Mouse (Mus musculus): ENCODE data around the gene Cgnl1. TPM values are rescaled to one million over a fixed set of nuclear protein-coding genes. Genes with fewer than 3 reads are reported as not detected.

Cgnl1 gene
- polyA plus RNA-seq, 1 experiment from 2014 or later: 4.6 TPM

GRCm38 (mm10) chr9:71676988-71677688, 94.3 kb downstream of the Cgnl1 start:
- WGBS: 76% methylated on average over 5 of the region's 5 CpGs
- no peak overlapping the region for H3K27ac ChIP-seq (ENCODE audit: low read depth, low read length)
- H3K4me2 ChIP-seq: no peak overlapping the region
- no peaks in the 10 kb centered on the region for H3K27me3 ChIP-seq (ENCODE audit: control insufficient read depth, insufficient read depth, low read length)
- no peaks in the 10 kb centered on the region for H3K36me3 ChIP-seq (ENCODE audit: control insufficient read depth, insufficient read depth, low read length)
- H3K9me3 ChIP-seq (ENCODE audit: control insufficient read depth, low read length): no peaks in the 10 kb centered on the region
- no peaks in the 10 kb centered on the region; the same call in 1 of the 2 replicates for H3K4me1 ChIP-seq (ENCODE audit: control insufficient read depth, insufficient read depth, low read length)
- ATAC-seq (ENCODE audit: low FRiP score) (no peak), DNase-seq (ENCODE audit: low spot score, missing footprints) (no peak)
- H3K4me3 ChIP-seq (ENCODE audit: low read depth, low read length): no peak overlapping the region
- H3K9ac ChIP-seq (ENCODE audit: low read length): no peak overlapping the region

GRCm38 (mm10) chr9:71675799-71676414, 95.5 kb downstream of the Cgnl1 start:
- no peak for DNase-seq (ENCODE audit: low spot score, missing footprints)
- no peak for ATAC-seq (ENCODE audit: low FRiP score)
- WGBS: 45% methylated on average over 3 of the region's 3 CpGs
- Histone ChIP-seq H3K4me2 (no peak overlapping the region), H3K9ac (ENCODE audit: low read length) (no peak overlapping the region), H3K27me3 (ENCODE audit: control insufficient read depth, insufficient read depth, low read length) (no peaks in the 10 kb centered on the region), H3K36me3 (ENCODE audit: control insufficient read depth, insufficient read depth, low read length) (no peaks in the 10 kb centered on the region), H3K27ac (ENCODE audit: low read depth, low read length) (no peak overlapping the region), H3K9me3 (ENCODE audit: control insufficient read depth, low read length) (no peaks in the 10 kb centered on the region), H3K4me3 (ENCODE audit: low read depth, low read length) (no peak overlapping the region), H3K4me1 (ENCODE audit: control insufficient read depth, insufficient read depth, low read length) (no peaks in the 10 kb centered on the region; the same call in 1 of the 2 replicates)

GRCm38 (mm10) chr9:71675216-71675615, 96.2 kb downstream of the Cgnl1 start:
- Histone ChIP-seq H3K27me3 (ENCODE audit: control insufficient read depth, insufficient read depth, low read length) (no peaks in the 10 kb centered on the region), H3K9me3 (ENCODE audit: control insufficient read depth, low read length) (no peaks in the 10 kb centered on the region), H3K9ac (ENCODE audit: low read length) (no peak overlapping the region), H3K4me2 (no peak overlapping the region), H3K27ac (ENCODE audit: low read depth, low read length) (no peak overlapping the region), H3K36me3 (ENCODE audit: control insufficient read depth, insufficient read depth, low read length) (no peaks in the 10 kb centered on the region), H3K4me3 (ENCODE audit: low read depth, low read length) (no peak overlapping the region), H3K4me1 (ENCODE audit: control insufficient read depth, insufficient read depth, low read length) (no peaks in the 10 kb centered on the region; the same call in 1 of the 2 replicates)
- DNase-seq (ENCODE audit: low spot score, missing footprints) (no peak), ATAC-seq (ENCODE audit: low FRiP score) (no peak)
- WGBS: 67% methylated on average over 2 of the region's 2 CpGs

- 66% methylated on average over 5 of the region's 5 CpGs for WGBS
- Histone ChIP-seq H3K4me2 (no peak overlapping the region), H3K9ac (ENCODE audit: low read length) (no peak overlapping the region), H3K36me3 (ENCODE audit: control insufficient read depth, insufficient read depth, low read length) (no peaks in the 10 kb centered on the region), H3K4me1 (ENCODE audit: control insufficient read depth, insufficient read depth, low read length) (no peaks in the 10 kb centered on the region; the same call in 1 of the 2 replicates), H3K9me3 (ENCODE audit: control insufficient read depth, low read length) (no peaks in the 10 kb centered on the region), H3K27me3 (ENCODE audit: control insufficient read depth, insufficient read depth, low read length) (no peaks in the 10 kb centered on the region), H3K4me3 (ENCODE audit: low read depth, low read length) (no peak overlapping the region), H3K27ac (ENCODE audit: low read depth, low read length) (no peak overlapping the region)
- DNase-seq (ENCODE audit: low spot score, missing footprints): no peak
- no peak for ATAC-seq (ENCODE audit: low FRiP score)
These were observed 96.9 kb downstream of the Cgnl1 start for GRCm38 (mm10) chr9:71674476-71674875.

- DNase-seq (ENCODE audit: low spot score, missing footprints) (no peak), ATAC-seq (ENCODE audit: low FRiP score) (no peak)
- no peaks in the 10 kb centered on the region for H3K9me3 ChIP-seq (ENCODE audit: control insufficient read depth, low read length)
- no peak overlapping the region for H3K4me3 ChIP-seq (ENCODE audit: low read depth, low read length)
- no peaks in the 10 kb centered on the region for H3K36me3 ChIP-seq (ENCODE audit: control insufficient read depth, insufficient read depth, low read length)
- no peaks in the 10 kb centered on the region; the same call in 1 of the 2 replicates for H3K4me1 ChIP-seq (ENCODE audit: control insufficient read depth, insufficient read depth, low read length)
- 90% methylated on average over 4 of the region's 4 CpGs for WGBS
- H3K4me2 ChIP-seq: no peak overlapping the region
- no peaks in the 10 kb centered on the region for H3K27me3 ChIP-seq (ENCODE audit: control insufficient read depth, insufficient read depth, low read length)
- H3K27ac ChIP-seq (ENCODE audit: low read depth, low read length): no peak overlapping the region
- no peak overlapping the region for H3K9ac ChIP-seq (ENCODE audit: low read length)
These were observed 98.9 kb downstream of the Cgnl1 start for GRCm38 (mm10) chr9:71672495-71672894.

- H3K4me1 ChIP-seq (ENCODE audit: control insufficient read depth, insufficient read depth, low read length): no peaks in the 10 kb centered on the region; the same call in 1 of the 2 replicates
- DNase-seq (ENCODE audit: low spot score, missing footprints): no peak
- no peaks in the 10 kb centered on the region for H3K36me3 ChIP-seq (ENCODE audit: control insufficient read depth, insufficient read depth, low read length)
- 92% methylated on average over 5 of the region's 5 CpGs for WGBS
- no peaks in the 10 kb centered on the region for H3K9me3 ChIP-seq (ENCODE audit: control insufficient read depth, low read length)
- ATAC-seq (ENCODE audit: low FRiP score): no peak
- no peak overlapping the region for H3K4me2 ChIP-seq
- no peak overlapping the region for H3K27ac ChIP-seq (ENCODE audit: low read depth, low read length)
- no peaks in the 10 kb centered on the region for H3K27me3 ChIP-seq (ENCODE audit: control insufficient read depth, insufficient read depth, low read length)
- no peak overlapping the region for H3K9ac ChIP-seq (ENCODE audit: low read length)
- H3K4me3 ChIP-seq (ENCODE audit: low read depth, low read length): no peak overlapping the region
These were observed 100.7 kb downstream of the Cgnl1 start for GRCm38 (mm10) chr9:71670677-71671076.

- H3K4me3 ChIP-seq (ENCODE audit: low read depth, low read length): no peak overlapping the region
- H3K27me3 ChIP-seq (ENCODE audit: control insufficient read depth, insufficient read depth, low read length): no peaks in the 10 kb centered on the region
- H3K4me1 ChIP-seq (ENCODE audit: control insufficient read depth, insufficient read depth, low read length): no peaks in the 10 kb centered on the region
- no peak overlapping the region for H3K9ac ChIP-seq (ENCODE audit: low read length)
- H3K36me3 ChIP-seq (ENCODE audit: control insufficient read depth, insufficient read depth, low read length): no peaks in the 10 kb centered on the region
- ATAC-seq (ENCODE audit: low FRiP score) (no peak), DNase-seq (ENCODE audit: low spot score, missing footprints) (no peak)
- H3K27ac ChIP-seq (ENCODE audit: low read depth, low read length): no peak overlapping the region
- H3K9me3 ChIP-seq (ENCODE audit: control insufficient read depth, low read length): no peaks in the 10 kb centered on the region
- H3K4me2 ChIP-seq: no peak overlapping the region
- 63% methylated on average over 5 of the region's 5 CpGs for WGBS
These were observed 103.8 kb downstream of the Cgnl1 start for GRCm38 (mm10) chr9:71667616-71668015.

GRCm38 (mm10) chr9:71666432-71666831, 105.0 kb downstream of the Cgnl1 start:
- no peak for DNase-seq (ENCODE audit: low spot score, missing footprints)
- 70% methylated on average over 6 of the region's 6 CpGs for WGBS
- H3K36me3 ChIP-seq (ENCODE audit: control insufficient read depth, insufficient read depth, low read length): no peaks in the 10 kb centered on the region

GRCm38 (mm10) chr9:71665493-71665892, 105.9 kb downstream of the Cgnl1 start:
- Histone ChIP-seq H3K4me2 (no peak overlapping the region), H3K9ac (ENCODE audit: low read length) (no peak overlapping the region), H3K27me3 (ENCODE audit: control insufficient read depth, insufficient read depth, low read length) (no peaks in the 10 kb centered on the region), H3K9me3 (ENCODE audit: control insufficient read depth, low read length) (no peaks in the 10 kb centered on the region), H3K4me1 (ENCODE audit: control insufficient read depth, insufficient read depth, low read length) (no peaks in the 10 kb centered on the region), H3K27ac (ENCODE audit: low read depth, low read length) (no peak overlapping the region), H3K36me3 (ENCODE audit: control insufficient read depth, insufficient read depth, low read length) (no peaks in the 10 kb centered on the region), H3K4me3 (ENCODE audit: low read depth, low read length) (no peak overlapping the region)
- ATAC-seq (ENCODE audit: low FRiP score) (no peak), DNase-seq (ENCODE audit: low spot score, missing footprints) (no peak)
- WGBS: 92% methylated on average over 3 of the region's 3 CpGs

More at GRCm38 (mm10) chr9:71666432-71666831, 105.0 kb downstream of the Cgnl1 start:
- Histone ChIP-seq H3K27me3 (ENCODE audit: control insufficient read depth, insufficient read depth, low read length) (no peaks in the 10 kb centered on the region), H3K9ac (ENCODE audit: low read length) (no peak overlapping the region), H3K4me1 (ENCODE audit: control insufficient read depth, insufficient read depth, low read length) (no peaks in the 10 kb centered on the region), H3K4me3 (ENCODE audit: low read depth, low read length) (no peak overlapping the region), H3K4me2 (no peak overlapping the region), H3K27ac (ENCODE audit: low read depth, low read length) (no peak overlapping the region), H3K9me3 (ENCODE audit: control insufficient read depth, low read length) (no peaks in the 10 kb centered on the region)
- no peak for ATAC-seq (ENCODE audit: low FRiP score)

Measured in midbrain, embryonic 11.5 days (tissue).